Mouse (Mus musculus) hindbrain, embryonic 14.5 days (tissue): ENCODE measurements around the gene Myo15. TPM values are rescaled to one million over a fixed set of nuclear protein-coding genes. Genes with fewer than 3 reads are reported as not detected.
"Not testable (repeated sequence)": the region's sequence is repeated elsewhere in the genome, so short reads cannot be mapped to it uniquely, and the experiment has no call there.

Source experiments
- ATAC-seq: fragments of 200-750 bp; cut with Nextera tagmentation; 2 replicates; pipeline ENCODE4 v1.8.0; 2017; ENCODE audit warnings: moderate number of reproducible peaks, mild to moderate bottlenecking, moderate TSS enrichment, moderate library complexity; ENCODE audit not compliant: low FRiP score
- DNase-seq: peaks from one replicate; pipeline ENCODE4 v3.0.0-alpha.2; 2015; ENCODE audit warnings: low spot score
- H3K27ac ChIP-seq: fragments of 300-500 bp; sonication (generic); 2 replicates; pipeline ENCODE4 v1.5.1; 2014; ENCODE audit warnings: mild to moderate bottlenecking, moderate library complexity
- H3K27me3 ChIP-seq: fragments of 300-500 bp; sonication (generic); 2 replicates; pipeline ENCODE4 v1.6.1; 2014; ENCODE audit warnings: mild to moderate bottlenecking, low read length, mixed read lengths; ENCODE audit not compliant: control insufficient read depth, insufficient read depth
- H3K36me3 ChIP-seq: fragments of 300-500 bp; sonication (generic); replicated peaks from 2 replicates; pipeline ENCODE4 v1.6.1; 2014; ENCODE audit not compliant: control insufficient read depth, insufficient read depth
- H3K4me1 ChIP-seq: fragments of 300-500 bp; sonication (generic); replicated peaks from 2 replicates; pipeline ENCODE4 v1.6.1; 2014; ENCODE audit warnings: antibody characterized with exemption, low read length, mixed read lengths; ENCODE audit not compliant: control insufficient read depth, insufficient read depth
- H3K4me2 ChIP-seq: fragments of 300-500 bp; sonication (generic); replicated peaks from 2 replicates; pipeline ENCODE4 v1.6.1; 2014; ENCODE audit warnings: mild to moderate bottlenecking, moderate library complexity
- H3K4me3 ChIP-seq: fragments of 300-500 bp; sonication (generic); replicated peaks from 2 replicates; pipeline ENCODE4 v1.5.1; 2014; ENCODE audit warnings: mild to moderate bottlenecking, low read length
- H3K9ac ChIP-seq: fragments of 300-500 bp; sonication (generic); 2 replicates; pipeline ENCODE4 v1.6.1; 2014
- H3K9me3 ChIP-seq: fragments of 300-500 bp; sonication (generic); 2 replicates; pipeline ENCODE4 v1.6.1; 2016; ENCODE audit warnings: low read length; ENCODE audit not compliant: control insufficient read depth
- WGBS: fragments of 180-500 bp; shearing (Covaris S2); extraction: QIAGEN DNeasy Blood & Tissue Kit; methylation state at CpG from one replicate; pipeline ENCODE4 v1.1.7; 2014; 5-methylcytosine and 5-hydroxymethylcytosine counted together
- polyA plus RNA-seq: library from polyadenylated mRNA; unstranded; fragments of >200 nt; fragmentation: Nextera tagmentation; extraction: Ambion mirVana; gene quantifications from 2 replicates; pipeline ENCODE4 v1.2.1, GENCODE M21; 2014

Myo15 gene
- polyA plus RNA-seq, 1 experiment from 2014 or later = 0.31 TPM

GRCm38 (mm10) chr11:60538371-60539281 is 69.5 kb downstream of the Myo15 start:
- under 1% methylated on average over 93 of the region's 93 CpGs for WGBS
- no peaks in the 10 kb centered on the region for H3K9me3 ChIP-seq
- DNase-seq (no peak), ATAC-seq (no peak; the same call in 1 of the 2 replicates)
- H3K4me1 ChIP-seq = peaks cover 45% of the 10 kb centered on the region
- peak overlapping the region; percentile 99 for H3K27ac ChIP-seq
- H3K4me3 ChIP-seq = peak overlapping the region; percentile 80
- no peaks in the 10 kb centered on the region for H3K27me3 ChIP-seq
- H3K4me2 ChIP-seq = peak overlapping the region; percentile 80
- H3K9ac ChIP-seq = peak overlapping the region; percentile 68
- H3K36me3 ChIP-seq = peaks cover 15% of the 10 kb centered on the region

GRCm38 (mm10) chr11:60539540-60539939 is 70.4 kb downstream of the Myo15 start:
- peaks cover 19% of the 10 kb centered on the region for H3K36me3 ChIP-seq
- no peak overlapping the region for H3K27ac ChIP-seq
- peak overlapping the region; percentile 80 for H3K4me2 ChIP-seq
- H3K27me3 ChIP-seq = no peaks in the 10 kb centered on the region
- no peaks in the 10 kb centered on the region for H3K9me3 ChIP-seq
- H3K9ac ChIP-seq = peak overlapping the region; percentile 68
- peak overlapping the region; percentile 80 for H3K4me3 ChIP-seq
- peaks cover 50% of the 10 kb centered on the region for H3K4me1 ChIP-seq
- ATAC-seq = no peak
- 7% methylated on average over 2 of the region's 2 CpGs for WGBS
- no peak for DNase-seq

- Histone ChIP-seq H3K4me3 (peak overlapping the region; percentile 80), H3K9ac (peak overlapping the region; percentile 53), H3K4me2 (peak overlapping the region; percentile 80), H3K27me3 (no peaks in the 10 kb centered on the region), H3K36me3 (peaks cover 19% of the 10 kb centered on the region), H3K9me3 (no peaks in the 10 kb centered on the region), H3K4me1 (peaks cover 50% of the 10 kb centered on the region), H3K27ac (no peak overlapping the region)
- DNase-seq (no peak), ATAC-seq (no peak)
- WGBS = 10% methylated on average over 4 of the region's 4 CpGs
Measured at GRCm38 (mm10) chr11:60540002-60540610, 71.0 kb downstream of the Myo15 start.

- no peaks in the 10 kb centered on the region for H3K27me3 ChIP-seq
- ATAC-seq (no peak), DNase-seq (no peak)
- H3K4me2 ChIP-seq = peak overlapping the region; percentile 80
- peaks cover 19% of the 10 kb centered on the region for H3K36me3 ChIP-seq
- peak overlapping the region; percentile 80 for H3K4me3 ChIP-seq
- no peak overlapping the region for H3K27ac ChIP-seq
- no peaks in the 10 kb centered on the region for H3K9me3 ChIP-seq
- H3K4me1 ChIP-seq = peaks cover 46% of the 10 kb centered on the region
- WGBS = 78% methylated on average over 2 of the region's 2 CpGs
- H3K9ac ChIP-seq = peak overlapping the region; percentile 53; the same call in 1 of the 2 replicates
Measured at GRCm38 (mm10) chr11:60540761-60541160, 71.6 kb downstream of the Myo15 start.

GRCm38 (mm10) chr11:60541831-60542230 is 72.7 kb downstream of the Myo15 start:
- no peak for DNase-seq

GRCm38 (mm10) chr11:60543211-60543610 is 74.1 kb downstream of the Myo15 start:
- not testable (repeated sequence) for H3K4me2 ChIP-seq, H3K9me3 ChIP-seq, DNase-seq, ATAC-seq, H3K27me3 ChIP-seq, H3K4me3 ChIP-seq, H3K27ac ChIP-seq, H3K9ac ChIP-seq
- H3K4me1 ChIP-seq = peaks cover 38% of the 10 kb centered on the region
- peaks cover 29% of the 10 kb centered on the region for H3K36me3 ChIP-seq
- 92% methylated on average over 5 of the region's 5 CpGs for WGBS

More at GRCm38 (mm10) chr11:60541831-60542230, 72.7 kb downstream of the Myo15 start:
- no peak overlapping the region for H3K9ac ChIP-seq
- H3K4me2 ChIP-seq = peak overlapping the region; percentile 80; the same call in 1 of the 2 replicates
- H3K9me3 ChIP-seq = no peaks in the 10 kb centered on the region
- H3K27ac ChIP-seq = no peak overlapping the region
- no peaks in the 10 kb centered on the region for H3K27me3 ChIP-seq
- no peak for ATAC-seq
- H3K4me3 ChIP-seq = no peak overlapping the region
- 92% methylated on average over 6 of the region's 6 CpGs for WGBS
- peaks cover 38% of the 10 kb centered on the region for H3K4me1 ChIP-seq
- peaks cover 19% of the 10 kb centered on the region for H3K36me3 ChIP-seq

- Histone ChIP-seq H3K27me3 (no peaks in the 10 kb centered on the region), H3K4me3 (no peak overlapping the region), H3K4me1 (peaks cover 26% of the 10 kb centered on the region), H3K36me3 (peaks cover 51% of the 10 kb centered on the region), H3K9ac (no peak overlapping the region), H3K27ac (no peak overlapping the region), H3K9me3 (no peaks in the 10 kb centered on the region), H3K4me2 (no peak overlapping the region)
- ATAC-seq (no peak), DNase-seq (no peak)
- WGBS = 62% methylated on average over 4 of the region's 4 CpGs
Measured at GRCm38 (mm10) chr11:60545433-60545832, 76.3 kb downstream of the Myo15 start.

GRCm38 (mm10) chr11:60548112-60548511 is 79.0 kb downstream of the Myo15 start:
- no peak for DNase-seq
- Histone ChIP-seq H3K27me3 (no peaks in the 10 kb centered on the region), H3K27ac (no peak overlapping the region), H3K9me3 (no peaks in the 10 kb centered on the region), H3K4me1 (peaks cover 9% of the 10 kb centered on the region), H3K4me3 (no peak overlapping the region), H3K9ac (no peak overlapping the region), H3K4me2 (no peak overlapping the region), H3K36me3 (peaks cover 68% of the 10 kb centered on the region)
- 98% methylated on average over 3 of the region's 3 CpGs for WGBS
- no peak for ATAC-seq

GRCm38 (mm10) chr11:60553091-60553490 is 84.0 kb downstream of the Myo15 start:
- Histone ChIP-seq H3K4me3 (no peak overlapping the region), H3K27me3 (no peaks in the 10 kb centered on the region), H3K27ac (no peak overlapping the region), H3K9ac (no peak overlapping the region), H3K4me1 (no peaks in the 10 kb centered on the region), H3K9me3 (no peaks in the 10 kb centered on the region), H3K4me2 (no peak overlapping the region), H3K36me3 (peaks cover 94% of the 10 kb centered on the region)
- DNase-seq (no peak), ATAC-seq (no peak)
